Mouse (Mus musculus) intestine, embryonic 16.5 days (tissue): Measurements from ENCODE around the gene Slc25a31. TPM values are rescaled to one million over a fixed set of nuclear protein-coding genes. Genes with fewer than 3 reads are reported as not detected.

Experiments used
- ATAC-seq: fragments of 200-750 bp; cut with Nextera tagmentation; 2 replicates; pipeline ENCODE4 v1.8.0; 2017; ENCODE audit warnings: moderate TSS enrichment, moderate library complexity
- H3K27ac ChIP-seq: fragments of 300-500 bp; sonication (generic); 2 replicates; pipeline ENCODE4 v1.5.1; 2014; ENCODE audit warnings: mild to moderate bottlenecking, low read length
- H3K27me3 ChIP-seq: fragments of 300-500 bp; sonication (generic); replicated peaks from 2 replicates; pipeline ENCODE4 v1.6.1; 2014; ENCODE audit warnings: low read length, control low read depth, mixed read lengths; ENCODE audit not compliant: control insufficient read depth, insufficient read depth
- H3K36me3 ChIP-seq: fragments of 300-500 bp; sonication (generic); 2 replicates; pipeline ENCODE4 v1.6.1; 2014; ENCODE audit warnings: low read length, control low read depth; ENCODE audit not compliant: control insufficient read depth, insufficient read depth
- H3K4me1 ChIP-seq: fragments of 300-500 bp; sonication (generic); 2 replicates; pipeline ENCODE4 v1.6.1; 2014; ENCODE audit warnings: low read length, control low read depth, mixed read lengths; ENCODE audit not compliant: control insufficient read depth, insufficient read depth
- H3K4me2 ChIP-seq: fragments of 300-500 bp; sonication (generic); 2 replicates; pipeline ENCODE4 v1.6.1; 2014; ENCODE audit warnings: low read depth, low read length, control low read depth
- H3K4me3 ChIP-seq: fragments of 300-500 bp; sonication (generic); 2 replicates; pipeline ENCODE4 v1.5.1; 2014; ENCODE audit warnings: mild to moderate bottlenecking, low read length
- H3K9ac ChIP-seq: fragments of 300-500 bp; sonication (generic); 2 replicates; pipeline ENCODE4 v1.6.1; 2014; ENCODE audit warnings: low read depth, low read length
- H3K9me3 ChIP-seq: fragments of 300-500 bp; sonication (generic); 2 replicates; pipeline ENCODE4 v1.6.1; 2016; ENCODE audit warnings: low read length, control low read depth; ENCODE audit not compliant: control insufficient read depth
- WGBS: fragments of 180-500 bp; shearing (Covaris S2); extraction: QIAGEN DNeasy Blood & Tissue Kit; methylation state at CpG from one replicate; pipeline ENCODE4 v1.1.7; 2014; 5-methylcytosine and 5-hydroxymethylcytosine counted together
- polyA plus RNA-seq: library from polyadenylated mRNA; unstranded; fragments of >200 nt; fragmentation: Nextera tagmentation; extraction: Ambion mirVana; gene quantifications from 2 replicates; pipeline ENCODE4 v1.2.1, GENCODE M21; 2015

Slc25a31 gene
- 0.10 and 0.16 TPM in 2 replicates for polyA plus RNA-seq

DNA sequence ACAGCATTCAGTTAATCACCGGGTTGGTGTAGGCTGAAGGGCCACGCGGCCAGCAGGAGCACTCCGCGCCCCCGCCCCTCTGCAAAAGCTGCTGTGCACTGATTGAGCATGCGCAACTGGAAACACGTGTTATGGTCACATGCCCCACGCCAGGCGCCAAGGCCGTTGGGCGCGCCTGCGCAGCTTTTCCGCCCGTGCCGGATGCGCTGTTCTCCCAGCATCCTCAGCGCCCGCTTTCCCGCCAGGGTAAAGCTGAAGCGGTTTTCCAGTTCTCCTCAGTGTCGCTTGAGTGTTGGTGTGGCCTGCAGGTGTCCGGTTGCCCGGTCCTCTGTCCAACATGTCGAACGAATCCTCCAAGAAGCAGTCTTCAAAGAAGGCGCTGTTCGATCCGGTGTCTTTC lies at the start of gene Slc25a31:
Gene Slc25a31, plus strand, starts transcription at position 201 of the 400 bp plus-strand sequence.
- Histone ChIP-seq H3K27me3 (no peaks in the 10 kb centered on the region), H3K9ac (no peak within 1 kb of the TSS), H3K4me3 (no peak within 1 kb of the TSS), H3K36me3 (no peaks in the 10 kb centered on the region), H3K4me2 (no peak within 1 kb of the TSS), H3K4me1 (no peaks in the 10 kb centered on the region), H3K9me3 (no peaks in the 10 kb centered on the region), H3K27ac (no peak within 1 kb of the TSS)
- no peak for ATAC-seq
- WGBS: 87% methylated on average over 30 of the region's 30 CpGs

GRCm38 (mm10) chr3:40660231-40660630 lies 48.4 kb upstream of the Slc25a31 start:
- 82% methylated on average over 2 of the region's 2 CpGs for WGBS
- Histone ChIP-seq H3K4me3 (no peak overlapping the region), H3K4me1 (no peaks in the 10 kb centered on the region), H3K27me3 (no peaks in the 10 kb centered on the region), H3K4me2 (no peak overlapping the region), H3K9me3 (no peaks in the 10 kb centered on the region), H3K36me3 (no peaks in the 10 kb centered on the region), H3K27ac (no peak overlapping the region), H3K9ac (no peak overlapping the region)
- no peak for ATAC-seq

GRCm38 (mm10) chr3:40666109-40666508 lies 42.5 kb upstream of the Slc25a31 start:
- H3K27me3 ChIP-seq: no peaks in the 10 kb centered on the region
- no peak overlapping the region for H3K4me2 ChIP-seq
- no peaks in the 10 kb centered on the region for H3K9me3 ChIP-seq
- no peaks in the 10 kb centered on the region for H3K36me3 ChIP-seq
- ATAC-seq: no peak
- H3K27ac ChIP-seq: no peak overlapping the region
- 87% methylated on average over 4 of the region's 4 CpGs for WGBS
- H3K9ac ChIP-seq: no peak overlapping the region
- no peak overlapping the region for H3K4me3 ChIP-seq
- no peaks in the 10 kb centered on the region for H3K4me1 ChIP-seq

GRCm38 (mm10) chr3:40666861-40667719 lies 41.6 kb upstream of the Slc25a31 start:
- no peaks in the 10 kb centered on the region for H3K27me3 ChIP-seq
- H3K4me3 ChIP-seq: no peak overlapping the region
- H3K36me3 ChIP-seq: no peaks in the 10 kb centered on the region
- WGBS: 79% methylated on average over 8 of the region's 8 CpGs
- no peak overlapping the region for H3K4me2 ChIP-seq
- H3K9ac ChIP-seq: no peak overlapping the region
- no peaks in the 10 kb centered on the region for H3K4me1 ChIP-seq
- no peak overlapping the region for H3K27ac ChIP-seq
- no peak for ATAC-seq
- no peaks in the 10 kb centered on the region for H3K9me3 ChIP-seq

- 58% methylated on average over 6 of the region's 6 CpGs for WGBS
- no peak for ATAC-seq
These were observed 39.8 kb upstream of the Slc25a31 start for GRCm38 (mm10) chr3:40668889-40669288.

GRCm38 (mm10) chr3:40669395-40669794 lies 39.3 kb upstream of the Slc25a31 start:
- no peak overlapping the region for H3K27ac ChIP-seq
- no peaks in the 10 kb centered on the region for H3K27me3 ChIP-seq
- H3K4me1 ChIP-seq: no peaks in the 10 kb centered on the region
- H3K9me3 ChIP-seq: no peaks in the 10 kb centered on the region
- no peaks in the 10 kb centered on the region for H3K36me3 ChIP-seq
- no peak overlapping the region for H3K9ac ChIP-seq
- 95% methylated on average over 3 of the region's 3 CpGs for WGBS
- ATAC-seq: no peak
- no peak overlapping the region for H3K4me3 ChIP-seq
- H3K4me2 ChIP-seq: no peak overlapping the region

More at GRCm38 (mm10) chr3:40668889-40669288, 39.8 kb upstream of the Slc25a31 start:
- Histone ChIP-seq H3K27ac (no peak overlapping the region), H3K9ac (no peak overlapping the region), H3K4me1 (no peaks in the 10 kb centered on the region), H3K9me3 (no peaks in the 10 kb centered on the region), H3K4me3 (no peak overlapping the region), H3K27me3 (no peaks in the 10 kb centered on the region), H3K36me3 (no peaks in the 10 kb centered on the region), H3K4me2 (no peak overlapping the region)

DNA sequence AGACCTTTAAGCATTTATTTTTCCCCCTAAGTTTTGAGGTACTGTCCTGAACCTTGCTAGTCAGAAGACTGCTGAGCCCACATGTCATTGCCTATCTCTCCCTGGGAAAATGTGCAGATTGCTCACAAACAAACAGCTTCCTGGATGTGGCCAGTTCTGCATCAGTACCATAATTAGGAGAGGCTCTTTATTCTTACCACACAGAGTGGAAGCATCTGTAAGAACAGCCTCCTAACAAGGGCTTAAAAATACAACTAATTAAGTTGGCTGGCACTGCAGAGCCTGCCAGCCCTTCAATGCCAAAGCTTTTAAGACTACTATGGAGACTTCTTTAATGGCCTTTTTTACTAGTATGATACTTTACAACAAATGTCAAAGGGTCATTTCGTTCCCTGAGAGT lies 35.1 kb upstream of the Slc25a31 start:
- 82% methylated on average over 1 of the region's 1 CpGs for WGBS

DNA sequence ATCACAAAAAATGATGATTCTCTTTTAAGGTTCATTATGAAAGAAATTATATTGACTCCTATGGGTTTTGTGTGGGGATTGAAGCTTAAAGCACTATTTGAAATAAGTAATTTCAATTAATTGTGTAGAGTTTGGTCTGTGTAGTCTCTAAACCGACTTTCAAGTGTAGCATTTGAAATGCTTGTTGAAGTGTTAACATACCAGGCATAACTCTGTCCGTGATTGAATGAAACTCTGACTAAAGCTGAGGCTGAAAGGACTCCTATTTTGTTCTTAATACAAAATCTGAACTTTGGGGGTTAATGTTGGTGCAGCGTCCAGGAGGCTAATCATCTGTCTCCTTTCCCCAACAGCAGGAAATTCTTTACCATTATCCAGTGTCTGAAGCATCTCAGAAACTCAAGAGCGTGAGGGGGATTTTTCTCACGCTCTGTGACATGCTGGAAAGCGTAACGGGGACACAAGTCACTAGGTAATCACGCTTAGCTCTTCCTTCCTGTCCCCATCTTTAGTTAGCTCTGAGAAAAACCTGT lies 33.7 kb upstream of the Slc25a31 start:
- no peak for ATAC-seq
- H3K4me1 ChIP-seq: no peaks in the 10 kb centered on the region
- 43% methylated on average over 8 of the region's 8 CpGs for WGBS
- H3K27me3 ChIP-seq: no peaks in the 10 kb centered on the region
- H3K36me3 ChIP-seq: no peaks in the 10 kb centered on the region
- H3K4me3 ChIP-seq: no peak overlapping the region
- H3K4me2 ChIP-seq: no peak overlapping the region
- no peak overlapping the region for H3K9ac ChIP-seq
- no peak overlapping the region for H3K27ac ChIP-seq
- H3K9me3 ChIP-seq: no peaks in the 10 kb centered on the region

More for the DNA sequence above, 35.1 kb upstream of the Slc25a31 start:
- Histone ChIP-seq H3K4me3 (no peak overlapping the region), H3K9me3 (no peaks in the 10 kb centered on the region), H3K27ac (no peak overlapping the region), H3K4me2 (no peak overlapping the region), H3K27me3 (no peaks in the 10 kb centered on the region), H3K36me3 (no peaks in the 10 kb centered on the region), H3K9ac (no peak overlapping the region), H3K4me1 (no peaks in the 10 kb centered on the region)
- ATAC-seq: no peak

DNA sequence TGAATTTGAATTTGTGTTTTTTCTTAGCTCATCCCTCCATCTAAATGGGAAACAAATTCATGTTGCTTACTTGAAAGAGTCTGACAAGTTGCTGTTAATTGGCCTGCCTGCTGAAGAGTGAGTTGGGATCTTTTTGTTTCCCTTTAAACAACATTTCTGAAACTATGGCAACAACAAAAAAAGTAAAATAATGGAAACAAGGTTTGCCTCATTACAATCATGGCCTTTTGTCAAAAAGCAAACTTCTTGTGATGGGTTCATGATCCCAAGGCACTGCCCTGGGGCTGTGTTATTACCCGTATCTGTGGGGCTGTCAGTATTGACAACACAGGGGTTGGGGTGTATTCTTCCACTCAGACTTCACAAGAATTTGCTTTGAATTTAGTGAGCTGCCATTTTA lies 29.8 kb upstream of the Slc25a31 start:
- ATAC-seq: no peak
- H3K4me3 ChIP-seq: no peak overlapping the region
- 78% methylated on average over 1 of the region's 1 CpGs for WGBS
- no peak overlapping the region for H3K27ac ChIP-seq
- H3K27me3 ChIP-seq: no peaks in the 10 kb centered on the region
- H3K4me1 ChIP-seq: no peaks in the 10 kb centered on the region
- H3K4me2 ChIP-seq: no peak overlapping the region
- no peaks in the 10 kb centered on the region for H3K9me3 ChIP-seq
- no peaks in the 10 kb centered on the region for H3K36me3 ChIP-seq
- H3K9ac ChIP-seq: no peak overlapping the region
